Mouse (Mus musculus) limb, embryonic 12.5 days (tissue): ENCODE measurements around the gene Wwtr1. TPM values are rescaled to one million over a fixed set of nuclear protein-coding genes. Genes with fewer than 3 reads are reported as not detected.

Source experiments
- ATAC-seq: fragments of 200-750 bp; cut with Nextera tagmentation; 2 replicates; pipeline ENCODE4 v1.8.0; 2017; ENCODE audit warnings: low read depth, moderate TSS enrichment; ENCODE audit not compliant: insufficient number of reproducible peaks, insufficient read depth, low FRiP score, low TSS enrichment
- H3K27ac ChIP-seq: fragments of 300-500 bp; sonication (generic); 2 replicates; pipeline ENCODE4 v1.5.1; 2016; ENCODE audit warnings: mild to moderate bottlenecking, moderate library complexity
- H3K27me3 ChIP-seq: fragments of 300-500 bp; sonication (generic); 2 replicates; pipeline ENCODE4 v1.6.1; 2016; ENCODE audit warnings: mild to moderate bottlenecking, moderate library complexity
- H3K36me3 ChIP-seq: fragments of 300-500 bp; sonication (generic); 2 replicates; pipeline ENCODE4 v1.6.1; 2016; ENCODE audit warnings: mild to moderate bottlenecking, moderate library complexity
- H3K4me1 ChIP-seq: fragments of 300-500 bp; sonication (generic); replicated peaks from 2 replicates; pipeline ENCODE4 v1.6.1; 2016
- H3K4me2 ChIP-seq: fragments of 300-500 bp; sonication (generic); 2 replicates; pipeline ENCODE4 v1.6.1; 2016; ENCODE audit warnings: mild to moderate bottlenecking, moderate library complexity
- H3K4me3 ChIP-seq: fragments of 300-500 bp; sonication (generic); replicated peaks from 2 replicates; pipeline ENCODE4 v1.5.1; 2016; ENCODE audit warnings: mild to moderate bottlenecking
- H3K9ac ChIP-seq: fragments of 300-500 bp; sonication (generic); replicated peaks from 2 replicates; pipeline ENCODE4 v1.6.1; 2016; ENCODE audit warnings: mild to moderate bottlenecking, moderate library complexity
- H3K9me3 ChIP-seq: fragments of 300-500 bp; sonication (generic); 2 replicates; pipeline ENCODE4 v1.6.1; 2016; ENCODE audit warnings: mild to moderate bottlenecking, moderate library complexity
- WGBS: fragments of 180-500 bp; shearing (Covaris S2); methylation state at CpG from one replicate; pipeline ENCODE4 v1.1.7; 2016; 5-methylcytosine and 5-hydroxymethylcytosine counted together
- polyA plus RNA-seq: library from polyadenylated mRNA; unstranded; fragments of >200 nt; fragmentation: Nextera tagmentation; extraction: Ambion mirVana; gene quantifications from 2 replicates; pipeline ENCODE4 v1.2.1, GENCODE M21; 2016

Wwtr1 gene
- polyA plus RNA-seq, 1 experiment from 2014 or later: 13.8 TPM

DNA sequence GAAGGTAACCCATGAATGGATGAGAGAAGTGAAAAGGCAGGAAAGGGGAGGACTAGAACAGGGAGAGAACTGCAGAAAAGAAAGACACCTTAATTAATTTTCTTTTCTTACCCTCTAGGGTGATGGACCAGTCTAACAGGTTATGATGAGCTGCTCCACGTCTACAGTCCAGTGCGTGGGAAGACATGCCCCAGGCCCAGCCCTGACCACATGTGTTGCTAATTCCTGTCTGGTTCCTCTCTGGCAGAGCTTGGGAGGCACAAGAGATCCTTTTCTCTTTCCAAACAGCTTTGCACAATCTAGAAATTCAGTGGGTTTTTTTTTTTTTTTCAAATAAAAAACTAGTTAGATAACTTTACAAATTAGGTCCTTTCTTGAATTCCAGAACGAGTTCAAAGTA lies 134.8 kb downstream of the Wwtr1 start:
- Histone ChIP-seq H3K4me2 (no peak overlapping the region), H3K27ac (no peak overlapping the region), H3K27me3 (no peaks in the 10 kb centered on the region), H3K9me3 (no peaks in the 10 kb centered on the region), H3K36me3 (no peaks in the 10 kb centered on the region), H3K4me1 (no peaks in the 10 kb centered on the region), H3K9ac (no peak overlapping the region), H3K4me3 (no peak overlapping the region)
- 54% methylated on average over 3 of the region's 3 CpGs for WGBS
- no peak for ATAC-seq

- no peak overlapping the region for H3K4me2 ChIP-seq
- H3K36me3 ChIP-seq: no peaks in the 10 kb centered on the region
- ATAC-seq: no peak
- H3K4me1 ChIP-seq: no peaks in the 10 kb centered on the region
- no peaks in the 10 kb centered on the region for H3K9me3 ChIP-seq
- 84% methylated on average over 8 of the region's 8 CpGs for WGBS
- H3K9ac ChIP-seq: no peak overlapping the region
- H3K27ac ChIP-seq: no peak overlapping the region
- no peaks in the 10 kb centered on the region for H3K27me3 ChIP-seq
- no peak overlapping the region for H3K4me3 ChIP-seq
Measured at GRCm38 (mm10) chr3:57435364-57435763, 140.3 kb downstream of the Wwtr1 start.

- no peak for ATAC-seq
- WGBS: 71% methylated on average over 3 of the region's 3 CpGs
- Histone ChIP-seq H3K9me3 (no peaks in the 10 kb centered on the region), H3K27ac (no peak overlapping the region), H3K9ac (no peak overlapping the region), H3K27me3 (no peaks in the 10 kb centered on the region), H3K36me3 (no peaks in the 10 kb centered on the region), H3K4me2 (no peak overlapping the region), H3K4me3 (no peak overlapping the region), H3K4me1 (0 out of 2 replicates have a peak, but pooled peaks cover 6% of the 10 kb centered on the region)
Measured at GRCm38 (mm10) chr3:57431706-57432105, 144.0 kb downstream of the Wwtr1 start.

- no peak overlapping the region for H3K4me3 ChIP-seq
- ATAC-seq: no peak
- H3K27ac ChIP-seq: no peak overlapping the region
- no peaks in the 10 kb centered on the region for H3K36me3 ChIP-seq
- H3K27me3 ChIP-seq: no peaks in the 10 kb centered on the region
- no peak overlapping the region for H3K9ac ChIP-seq
- 0 out of 2 replicates have a peak, but pooled peaks cover 12% of the 10 kb centered on the region for H3K4me1 ChIP-seq
- no peaks in the 10 kb centered on the region for H3K9me3 ChIP-seq
- H3K4me2 ChIP-seq: no peak overlapping the region
- WGBS: 45% methylated on average over 4 of the region's 4 CpGs
Measured at GRCm38 (mm10) chr3:57429486-57429885, 146.2 kb downstream of the Wwtr1 start.

DNA sequence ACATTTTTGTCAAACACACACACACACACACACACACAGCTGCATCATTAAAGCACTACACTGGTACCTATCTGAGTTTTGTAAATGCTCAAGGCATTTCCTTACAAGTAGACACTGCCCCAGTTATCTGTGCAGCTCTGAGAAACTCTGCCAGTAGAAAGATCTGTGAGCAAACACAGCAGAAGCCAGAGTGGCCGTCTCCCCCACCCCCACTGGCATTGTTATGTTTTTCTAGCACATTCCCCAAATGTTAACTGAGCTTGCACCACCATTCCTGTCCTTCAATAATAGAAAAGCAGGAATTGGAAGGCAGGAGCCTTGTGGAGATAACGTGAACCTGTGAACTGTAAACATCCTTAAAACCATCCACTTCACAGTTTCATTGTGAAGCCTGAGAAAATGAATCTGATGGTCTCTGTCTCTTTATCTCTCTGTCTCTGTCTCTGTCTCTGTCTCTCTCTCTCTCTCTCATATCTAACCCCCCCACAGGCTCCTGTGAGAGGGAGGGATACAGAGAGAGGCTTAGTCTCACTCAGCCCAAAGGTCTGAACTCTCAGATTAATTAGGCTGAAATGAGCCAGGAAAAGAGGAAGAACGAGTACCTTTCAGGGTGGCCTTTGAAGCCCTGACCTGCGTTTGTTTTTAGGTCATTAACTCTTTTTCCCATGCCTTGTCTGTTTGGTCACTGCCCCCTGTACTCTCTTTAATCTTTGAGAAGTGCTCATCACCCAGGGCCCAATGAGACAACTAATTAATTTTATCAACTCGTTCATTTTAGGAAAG lies 146.8 kb downstream of the Wwtr1 start:
- Histone ChIP-seq H3K4me3 (no peak overlapping the region), H3K9ac (no peak overlapping the region), H3K27ac (no peak overlapping the region), H3K9me3 (no peaks in the 10 kb centered on the region), H3K4me2 (no peak overlapping the region), H3K4me1 (0 out of 2 replicates have a peak, but pooled peaks cover 12% of the 10 kb centered on the region), H3K27me3 (no peaks in the 10 kb centered on the region), H3K36me3 (no peaks in the 10 kb centered on the region)
- WGBS: 27% methylated on average over 5 of the region's 5 CpGs
- no peak for ATAC-seq

GRCm38 (mm10) chr3:57426351-57426750 lies 149.4 kb downstream of the Wwtr1 start:
- Histone ChIP-seq H3K36me3 (no peaks in the 10 kb centered on the region), H3K9ac (no peak overlapping the region), H3K4me3 (no peak overlapping the region), H3K27ac (no peak overlapping the region), H3K4me1 (0 out of 2 replicates have a peak, but pooled peaks cover 12% of the 10 kb centered on the region), H3K9me3 (no peaks in the 10 kb centered on the region), H3K4me2 (no peak overlapping the region), H3K27me3 (no peaks in the 10 kb centered on the region)
- no peak for ATAC-seq
- WGBS: 73% methylated on average over 11 of the region's 11 CpGs

DNA sequence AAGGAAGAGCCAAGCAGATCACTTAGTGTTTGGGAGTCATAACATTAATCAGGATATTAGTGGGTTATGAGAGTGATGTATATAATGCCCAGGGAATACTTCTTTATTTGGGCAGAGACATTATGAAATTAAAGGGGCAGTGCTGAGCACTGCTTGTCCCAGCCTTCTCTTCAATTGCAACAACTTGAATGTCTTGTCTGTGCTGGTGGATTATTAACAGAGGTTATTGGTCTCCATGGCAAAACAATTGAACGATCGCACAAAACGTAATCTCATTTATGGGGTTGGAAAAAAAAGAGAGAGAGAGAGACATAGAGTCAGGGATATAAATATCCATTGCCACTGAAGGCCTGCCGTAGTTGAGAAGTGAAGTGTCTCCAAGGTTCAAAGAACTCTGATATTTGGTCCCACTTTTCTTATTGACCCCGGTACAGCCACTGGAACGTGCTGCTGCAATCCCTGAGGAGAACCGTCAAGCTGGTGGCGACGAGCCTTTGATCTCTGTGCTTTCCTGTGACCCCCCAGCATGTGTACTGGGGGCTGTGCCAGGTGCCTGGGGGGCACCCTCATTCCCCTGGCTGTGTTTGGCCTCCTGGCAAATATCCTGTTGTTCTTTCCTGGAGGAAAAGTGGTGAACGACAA lies 150.5 kb downstream of the Wwtr1 start, which contains the start of gene Tm4sf4:
Tm4sf4 (plus strand) TSS at position 226 of the 642 bp plus-strand sequence.
- Histone ChIP-seq H3K4me1 (0 out of 2 replicates have a peak, but pooled peaks cover 12% of the 10 kb centered on the region), H3K27ac (no peak within 1 kb of the TSS), H3K9me3 (no peaks in the 10 kb centered on the region), H3K4me2 (no peak within 1 kb of the TSS), H3K27me3 (no peaks in the 10 kb centered on the region), H3K36me3 (no peaks in the 10 kb centered on the region), H3K9ac (no peak within 1 kb of the TSS), H3K4me3 (no peak within 1 kb of the TSS)
- no peak for ATAC-seq
- 40% methylated on average over 10 of the region's 10 CpGs for WGBS

DNA sequence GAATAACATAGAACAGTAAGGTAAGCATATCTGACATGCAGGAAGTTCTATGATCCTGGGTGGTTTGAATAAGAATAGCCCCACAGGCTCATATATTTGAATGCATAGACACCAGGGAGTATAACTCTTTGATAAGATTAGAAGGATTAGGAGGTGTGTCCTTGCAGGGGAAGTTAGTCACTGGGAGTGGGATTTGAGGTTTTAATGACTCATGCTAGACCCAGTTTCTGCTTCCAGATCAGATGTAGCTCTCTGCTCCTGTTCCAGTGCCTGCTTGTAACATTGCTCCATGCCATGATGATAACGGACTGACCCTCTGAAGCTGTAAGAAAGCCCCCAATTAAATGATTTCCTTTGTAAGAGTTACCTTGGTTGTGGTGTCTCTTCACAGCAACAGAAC lies 155.1 kb downstream of the Wwtr1 start:
- H3K27me3 ChIP-seq: no peaks in the 10 kb centered on the region
- H3K4me2 ChIP-seq: no peak overlapping the region
- H3K9ac ChIP-seq: no peak overlapping the region
- ATAC-seq: no peak
- H3K4me1 ChIP-seq: 0 out of 2 replicates have a peak, but pooled peaks cover 6% of the 10 kb centered on the region
- H3K27ac ChIP-seq: no peak overlapping the region
- no peaks in the 10 kb centered on the region for H3K9me3 ChIP-seq
- WGBS: 90% methylated on average over 1 of the region's 1 CpGs
- no peak overlapping the region for H3K4me3 ChIP-seq
- no peaks in the 10 kb centered on the region for H3K36me3 ChIP-seq

DNA sequence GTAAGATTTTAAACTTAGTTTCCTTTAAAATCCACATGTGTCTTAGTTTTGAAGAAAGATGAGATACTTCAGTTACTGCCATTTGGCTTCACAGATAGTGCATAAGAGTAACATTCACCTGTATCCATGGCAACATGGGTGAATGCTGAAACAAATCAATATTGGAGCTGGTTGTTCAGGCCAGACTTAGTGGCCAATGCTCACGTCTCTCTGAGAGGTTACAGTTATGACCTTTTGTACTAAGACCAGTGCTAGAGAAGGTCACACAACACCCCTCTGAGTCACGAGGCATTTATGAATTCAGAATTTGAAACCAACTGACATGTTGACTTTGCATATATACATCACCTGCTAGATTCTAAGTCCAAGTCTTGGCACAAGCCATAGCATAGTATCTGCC lies 155.5 kb downstream of the Wwtr1 start:
- 0 out of 2 replicates have a peak, but pooled peaks cover 3% of the 10 kb centered on the region for H3K4me1 ChIP-seq
- no peaks in the 10 kb centered on the region for H3K36me3 ChIP-seq
- H3K4me3 ChIP-seq: no peak overlapping the region
- WGBS: 79% methylated on average over 2 of the region's 2 CpGs
- no peak overlapping the region for H3K9ac ChIP-seq
- no peak overlapping the region for H3K27ac ChIP-seq
- no peak overlapping the region for H3K4me2 ChIP-seq
- H3K9me3 ChIP-seq: no peaks in the 10 kb centered on the region
- no peaks in the 10 kb centered on the region for H3K27me3 ChIP-seq
- ATAC-seq: no peak

DNA sequence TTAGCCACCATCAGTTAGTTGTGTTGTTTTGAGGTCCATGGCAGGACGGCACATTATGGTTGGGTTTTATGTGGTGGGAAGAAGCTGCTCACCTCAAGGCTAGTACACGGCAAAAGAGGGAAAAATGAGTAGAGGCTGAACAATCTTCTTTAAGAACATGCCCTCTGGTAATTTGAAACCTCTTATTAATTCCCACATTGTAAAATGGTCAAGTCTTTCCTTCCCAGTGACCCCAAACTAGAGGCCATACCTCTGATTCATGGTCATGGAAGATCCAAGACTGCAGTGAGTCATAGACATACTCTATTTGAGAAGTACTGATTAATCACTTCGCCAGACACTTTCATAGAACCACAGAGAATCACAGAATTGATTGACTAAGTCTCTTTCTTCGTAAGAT lies 164.2 kb downstream of the Wwtr1 start:
- no peak overlapping the region for H3K27ac ChIP-seq
- H3K9me3 ChIP-seq: no peaks in the 10 kb centered on the region
- no peak for ATAC-seq
- no peak overlapping the region for H3K9ac ChIP-seq
- 82% methylated on average over 4 of the region's 4 CpGs for WGBS
- no peak overlapping the region for H3K4me2 ChIP-seq
- H3K4me3 ChIP-seq: no peak overlapping the region
- no peaks in the 10 kb centered on the region for H3K4me1 ChIP-seq
- H3K27me3 ChIP-seq: no peaks in the 10 kb centered on the region
- H3K36me3 ChIP-seq: no peaks in the 10 kb centered on the region
